Mouse (Mus musculus): ENCODE data around the gene Aldh9a1.
A peak's percentile ranks its signal among the peaks of the same experiment; 100 is the strongest.

The Aldh9a1 gene

GRCm38 (mm10) chr1:167350597-167351415 lies 1.0 kb downstream of the Aldh9a1 start:
- no peak for DNase-seq (ENCODE audit: low spot score in 2 of 2)

DNA sequence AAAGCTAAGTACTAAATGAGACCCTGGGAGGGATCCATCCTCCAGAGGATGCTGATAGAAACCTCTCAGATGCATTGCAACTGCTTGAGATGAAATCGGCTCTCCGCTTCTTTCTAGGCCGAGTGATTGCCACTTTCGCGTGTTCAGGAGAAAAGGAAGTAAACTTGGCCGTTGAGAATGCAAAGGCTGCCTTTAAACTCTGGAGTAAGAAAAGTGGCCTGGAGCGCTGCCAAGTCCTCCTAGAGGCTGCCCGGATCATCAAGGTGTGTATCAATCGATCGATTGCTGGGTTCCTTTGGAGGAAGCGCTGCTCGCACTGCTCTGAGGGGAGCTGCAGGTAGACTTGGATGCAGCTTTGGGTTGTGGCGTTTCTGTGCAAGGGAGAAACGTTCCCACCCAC lies 2.6 kb downstream of the Aldh9a1 start:
- DNase-seq (ENCODE audit: low spot score in 2 of 2) = peak in 1 of 2 experiments; percentile 32

DNA sequence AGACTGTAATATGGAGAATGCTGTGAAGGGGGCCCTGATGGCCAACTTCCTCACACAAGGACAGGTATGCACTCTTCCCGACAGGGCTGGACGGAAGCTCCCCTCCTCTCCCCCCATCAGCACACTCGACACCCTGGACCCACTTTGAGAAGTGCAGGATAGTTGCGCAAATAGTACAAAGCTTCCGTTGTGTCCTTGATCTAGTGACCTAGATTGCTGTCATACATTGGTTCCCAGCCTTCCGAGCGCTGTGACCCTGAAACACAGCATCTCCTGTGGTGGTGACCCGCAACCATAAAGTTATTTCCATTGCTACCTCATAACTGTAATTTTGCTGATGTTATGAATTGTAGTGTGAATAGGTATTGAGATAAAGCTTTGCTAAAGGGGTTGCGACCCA lies 7.6 kb downstream of the Aldh9a1 start:
- no peak for DNase-seq (ENCODE audit: low spot score in 2 of 2)

- DNase-seq (ENCODE audit: low spot score in 2 of 2) = no peak
Observed at GRCm38 (mm10) chr1:167358731-167359130, 8.9 kb downstream of the Aldh9a1 start.

- no peak for DNase-seq (ENCODE audit: low spot score in 2 of 2)
Observed at GRCm38 (mm10) chr1:167360268-167360667, 10.5 kb downstream of the Aldh9a1 start.

- DNase-seq (ENCODE audit: low spot score in 2 of 2) = no peak
Observed at GRCm38 (mm10) chr1:167362819-167363218, 13.0 kb downstream of the Aldh9a1 start.

DNA sequence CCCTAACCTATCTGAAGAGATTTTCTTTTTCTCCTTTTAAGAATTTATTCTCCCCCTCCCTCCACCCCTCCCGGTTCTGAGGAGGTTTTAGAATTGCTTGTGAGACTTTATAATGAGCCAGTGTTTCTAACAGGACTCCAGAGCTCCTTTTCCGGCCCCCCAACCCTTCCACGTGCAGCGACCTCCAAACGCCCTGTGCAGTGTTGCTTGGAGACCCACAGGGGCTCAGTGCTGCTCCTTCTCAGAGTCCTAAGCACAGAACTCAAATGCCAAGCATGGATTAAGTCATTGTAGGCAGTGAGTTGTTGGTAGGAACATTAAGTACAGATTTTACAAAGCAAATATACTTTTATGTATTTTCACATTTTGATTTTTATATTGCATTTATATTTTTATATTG lies 13.5 kb downstream of the Aldh9a1 start:
- no peak for DNase-seq (ENCODE audit: low spot score in 2 of 2)

GRCm38 (mm10) chr1:167365808-167366207 lies 16.0 kb downstream of the Aldh9a1 start:
- no peak for DNase-seq (ENCODE audit: low spot score in 2 of 2)

DNA sequence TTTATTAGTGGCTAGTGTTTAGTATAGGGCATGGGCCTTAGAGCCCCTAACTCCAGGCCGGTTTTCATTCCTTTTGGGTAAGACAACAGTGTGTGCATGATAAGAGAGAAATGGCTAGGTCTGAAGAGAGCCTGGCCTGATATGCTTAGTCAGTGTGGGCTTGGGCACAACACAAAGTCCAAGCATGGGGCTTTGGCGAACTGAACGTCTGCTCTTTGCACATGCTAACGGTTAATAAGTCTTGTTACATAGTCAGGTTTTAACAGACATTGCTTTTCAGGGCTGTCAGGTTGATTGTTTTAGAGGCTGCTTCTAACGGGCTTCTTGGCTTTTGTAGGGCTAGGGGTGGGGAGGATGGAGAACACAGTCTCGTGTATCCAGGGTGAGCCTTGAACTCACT lies 16.8 kb downstream of the Aldh9a1 start:
- DNase-seq (ENCODE audit: low spot score in 2 of 2) = no peak

DNA sequence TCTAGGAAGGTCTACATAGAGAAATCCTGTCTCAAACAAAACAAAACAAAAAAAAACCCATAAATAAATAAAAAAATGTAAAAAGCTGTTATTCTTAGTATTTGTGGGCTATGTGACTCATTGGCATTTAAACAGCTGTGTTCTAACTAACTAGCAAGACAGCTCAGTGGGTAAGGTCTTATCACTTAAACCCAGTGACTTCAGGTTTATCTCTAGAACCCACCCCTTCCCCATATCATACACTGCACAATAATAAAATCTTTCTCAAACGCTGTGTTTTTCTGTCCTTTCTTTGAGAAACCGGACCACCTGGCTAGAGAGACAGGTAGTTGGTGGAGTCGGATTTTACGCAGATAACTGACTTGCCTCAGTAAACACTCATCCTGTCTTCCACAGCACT lies 18.2 kb downstream of the Aldh9a1 start:
- DNase-seq (ENCODE audit: low spot score in 2 of 2) = no peak

- DNase-seq (ENCODE audit: low spot score in 2 of 2) = peak in 1 of 2 experiments; percentile 61
Observed at GRCm38 (mm10) chr1:167368513-167368912, 18.7 kb downstream of the Aldh9a1 start.

GRCm38 (mm10) chr1:167369905-167370304 lies 20.1 kb downstream of the Aldh9a1 start:
- DNase-seq (ENCODE audit: low spot score in 2 of 2) = peak; percentile 91 to 97

GRCm38 (mm10) chr1:167372739-167373138 lies 22.9 kb downstream of the Aldh9a1 start:
- DNase-seq (ENCODE audit: low spot score in 2 of 2) = no peak

GRCm38 (mm10) chr1:167374003-167374784 lies 24.4 kb downstream of the Aldh9a1 start:
- peak; percentile 68 to 93 for DNase-seq (ENCODE audit: low spot score in 2 of 2)

- no peak for DNase-seq (ENCODE audit: low spot score in 2 of 2)
Observed at GRCm38 (mm10) chr1:167374942-167375341, 25.2 kb downstream of the Aldh9a1 start.

DNA sequence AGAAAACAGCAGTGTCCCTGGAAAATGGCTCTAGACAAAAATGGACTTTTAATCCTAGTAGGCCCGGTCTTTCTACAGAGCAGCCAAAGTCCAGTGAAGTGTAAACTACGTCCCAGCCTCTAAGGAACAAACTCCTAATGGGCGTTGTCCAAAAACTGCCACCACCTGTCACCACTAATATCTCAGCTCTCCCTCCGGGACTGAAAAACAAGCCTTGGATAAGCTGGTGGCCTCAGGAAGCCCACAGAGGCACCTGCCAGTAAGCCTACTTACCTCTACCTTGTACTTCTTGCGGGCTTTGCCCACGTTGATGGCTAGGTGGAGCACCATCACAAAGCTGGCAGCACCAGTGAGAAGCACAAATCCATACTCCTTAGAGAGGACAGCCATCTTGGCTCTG lies 28.2 kb downstream of the Aldh9a1 start:
- DNase-seq (ENCODE audit: low spot score in 2 of 2) = no peak

DNA sequence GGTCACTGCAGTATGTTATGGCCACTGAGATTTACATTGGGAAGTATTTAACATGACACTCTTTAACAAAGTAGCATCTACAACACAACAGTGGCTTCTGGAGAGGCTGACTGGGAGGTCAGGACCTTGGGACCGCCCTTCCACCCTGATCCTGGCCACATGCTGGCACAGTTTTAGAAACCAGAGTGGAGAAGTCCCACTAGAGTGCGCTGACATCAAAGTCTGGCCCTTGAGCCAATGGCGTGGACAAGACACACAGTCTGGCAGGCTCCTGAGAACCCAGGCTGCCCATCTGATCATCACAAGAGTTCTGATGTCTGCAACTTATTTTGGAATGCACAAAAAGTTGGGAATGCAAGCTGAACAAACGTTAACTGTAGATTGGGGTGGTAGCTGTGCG lies 30.0 kb downstream of the Aldh9a1 start:
- no peak for DNase-seq (ENCODE audit: low spot score in 2 of 2)

GRCm38 (mm10) chr1:167380223-167380622 lies 30.4 kb downstream of the Aldh9a1 start:
- DNase-seq (ENCODE audit: low spot score in 2 of 2) = no peak

GRCm38 (mm10) chr1:167381050-167382015 lies 31.5 kb downstream of the Aldh9a1 start:
- no peak for DNase-seq (ENCODE audit: low spot score in 2 of 2)

GRCm38 (mm10) chr1:167382316-167382715 lies 32.5 kb downstream of the Aldh9a1 start:
- peak in 1 of 2 experiments; percentile 14 for DNase-seq (ENCODE audit: low spot score in 2 of 2)

GRCm38 (mm10) chr1:167382763-167383162 lies 33.0 kb downstream of the Aldh9a1 start:
- DNase-seq (ENCODE audit: low spot score in 2 of 2) = no peak

DNA sequence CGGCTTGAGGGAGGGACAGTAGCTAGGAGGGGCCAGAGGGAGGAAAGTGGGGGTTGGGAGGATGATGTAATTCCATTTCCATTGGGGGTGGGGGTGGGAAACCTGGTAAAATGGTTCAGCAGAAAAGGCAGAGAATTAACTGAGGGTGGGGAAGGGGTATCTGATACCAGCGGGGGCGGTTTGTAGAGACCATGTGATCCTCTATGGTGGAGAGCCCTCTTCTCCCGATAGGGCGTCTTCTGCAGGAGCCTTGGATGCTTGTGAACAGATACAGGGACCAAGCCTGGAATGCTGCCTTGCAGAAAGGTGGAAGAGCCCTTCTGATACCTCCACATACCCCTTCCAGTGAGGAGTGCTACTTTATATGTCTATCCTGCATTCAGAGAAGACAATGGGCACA lies 33.4 kb downstream of the Aldh9a1 start:
- DNase-seq (ENCODE audit: low spot score in 2 of 2) = no peak

Data from spleen, postnatal 10 days (tissue).